Mouse (Mus musculus) intestine, embryonic 16.5 days (tissue): ENCODE results near the gene Cmbl. TPM values are rescaled to one million over a fixed set of nuclear protein-coding genes. Genes with fewer than 3 reads are reported as not detected.
A peak's percentile ranks its signal among the peaks of the same experiment; 100 is the strongest.

Experiments used
- ATAC-seq: fragments of 200-750 bp; cut with Nextera tagmentation; 2 replicates; pipeline ENCODE4 v1.8.0; 2017; ENCODE audit warnings: moderate TSS enrichment, moderate library complexity
- H3K27ac ChIP-seq: fragments of 300-500 bp; sonication (generic); 2 replicates; pipeline ENCODE4 v1.5.1; 2014; ENCODE audit warnings: mild to moderate bottlenecking, low read length
- H3K27me3 ChIP-seq: fragments of 300-500 bp; sonication (generic); replicated peaks from 2 replicates; pipeline ENCODE4 v1.6.1; 2014; ENCODE audit warnings: low read length, control low read depth, mixed read lengths; ENCODE audit not compliant: control insufficient read depth, insufficient read depth
- H3K36me3 ChIP-seq: fragments of 300-500 bp; sonication (generic); 2 replicates; pipeline ENCODE4 v1.6.1; 2014; ENCODE audit warnings: low read length, control low read depth; ENCODE audit not compliant: control insufficient read depth, insufficient read depth
- H3K4me1 ChIP-seq: fragments of 300-500 bp; sonication (generic); 2 replicates; pipeline ENCODE4 v1.6.1; 2014; ENCODE audit warnings: low read length, control low read depth, mixed read lengths; ENCODE audit not compliant: control insufficient read depth, insufficient read depth
- H3K4me2 ChIP-seq: fragments of 300-500 bp; sonication (generic); 2 replicates; pipeline ENCODE4 v1.6.1; 2014; ENCODE audit warnings: low read depth, low read length, control low read depth
- H3K4me3 ChIP-seq: fragments of 300-500 bp; sonication (generic); 2 replicates; pipeline ENCODE4 v1.5.1; 2014; ENCODE audit warnings: mild to moderate bottlenecking, low read length
- H3K9ac ChIP-seq: fragments of 300-500 bp; sonication (generic); 2 replicates; pipeline ENCODE4 v1.6.1; 2014; ENCODE audit warnings: low read depth, low read length
- H3K9me3 ChIP-seq: fragments of 300-500 bp; sonication (generic); 2 replicates; pipeline ENCODE4 v1.6.1; 2016; ENCODE audit warnings: low read length, control low read depth; ENCODE audit not compliant: control insufficient read depth
- WGBS: fragments of 180-500 bp; shearing (Covaris S2); extraction: QIAGEN DNeasy Blood & Tissue Kit; methylation state at CpG from one replicate; pipeline ENCODE4 v1.1.7; 2014; 5-methylcytosine and 5-hydroxymethylcytosine counted together
- polyA plus RNA-seq: library from polyadenylated mRNA; unstranded; fragments of >200 nt; fragmentation: Nextera tagmentation; extraction: Ambion mirVana; gene quantifications from 2 replicates; pipeline ENCODE4 v1.2.1, GENCODE M21; 2015

Gene Cmbl
- polyA plus RNA-seq, 1 experiment from 2014 or later, result 60.9 TPM

- ATAC-seq, result no peak
- Histone ChIP-seq H3K9ac (no peak overlapping the region), H3K4me3 (no peak overlapping the region), H3K4me1 (no peaks in the 10 kb centered on the region), H3K4me2 (no peak overlapping the region), H3K9me3 (no peaks in the 10 kb centered on the region), H3K27ac (no peak overlapping the region), H3K27me3 (no peaks in the 10 kb centered on the region), H3K36me3 (peaks cover 21% of the 10 kb centered on the region)
- 77% methylated on average over 2 of the region's 2 CpGs for WGBS
Observed at GRCm38 (mm10) chr15:31587789-31588188, 22.6 kb downstream of the Cmbl start.

GRCm38 (mm10) chr15:31588989-31589640 lies 23.9 kb downstream of the Cmbl start:
- H3K4me1 ChIP-seq, result no peaks in the 10 kb centered on the region
- 49% methylated on average over 8 of the region's 8 CpGs for WGBS
- no peak overlapping the region for H3K4me3 ChIP-seq
- no peak overlapping the region for H3K4me2 ChIP-seq
- peaks cover 34% of the 10 kb centered on the region for H3K36me3 ChIP-seq
- H3K27ac ChIP-seq, result no peak overlapping the region
- no peak overlapping the region for H3K9ac ChIP-seq
- H3K27me3 ChIP-seq, result no peaks in the 10 kb centered on the region
- no peak for ATAC-seq
- no peaks in the 10 kb centered on the region for H3K9me3 ChIP-seq

- Histone ChIP-seq H3K27me3 (no peaks in the 10 kb centered on the region), H3K4me1 (no peaks in the 10 kb centered on the region), H3K36me3 (peaks cover 44% of the 10 kb centered on the region), H3K9ac (no peak overlapping the region), H3K9me3 (no peaks in the 10 kb centered on the region), H3K27ac (no peak overlapping the region), H3K4me2 (no peak overlapping the region), H3K4me3 (no peak overlapping the region)
- 90% methylated on average over 5 of the region's 5 CpGs for WGBS
- no peak for ATAC-seq
Observed at GRCm38 (mm10) chr15:31590176-31590575, 25.0 kb downstream of the Cmbl start.

- ATAC-seq, result no peak
- H3K4me3 ChIP-seq, result no peak overlapping the region
- H3K36me3 ChIP-seq, result peaks cover 51% of the 10 kb centered on the region
- H3K27ac ChIP-seq, result no peak overlapping the region
- 77% methylated on average over 8 of the region's 8 CpGs for WGBS
- H3K9me3 ChIP-seq, result no peaks in the 10 kb centered on the region
- H3K9ac ChIP-seq, result no peak overlapping the region
- H3K4me2 ChIP-seq, result no peak overlapping the region
- H3K27me3 ChIP-seq, result no peaks in the 10 kb centered on the region
- H3K4me1 ChIP-seq, result no peaks in the 10 kb centered on the region
Observed at GRCm38 (mm10) chr15:31592531-31592930, 27.3 kb downstream of the Cmbl start.

- Histone ChIP-seq H3K27me3 (no peaks in the 10 kb centered on the region), H3K4me2 (no peak overlapping the region), H3K9ac (no peak overlapping the region), H3K4me3 (no peak overlapping the region), H3K36me3 (peaks cover 51% of the 10 kb centered on the region), H3K4me1 (0 out of 2 replicates have a peak, but pooled peaks cover 2% of the 10 kb centered on the region), H3K27ac (no peak overlapping the region), H3K9me3 (no peaks in the 10 kb centered on the region)
- WGBS, result 83% methylated on average over 14 of the region's 14 CpGs
- ATAC-seq, result no peak
Observed at GRCm38 (mm10) chr15:31594260-31594659, 29.1 kb downstream of the Cmbl start.

GRCm38 (mm10) chr15:31595651-31596050 lies 30.5 kb downstream of the Cmbl start:
- Histone ChIP-seq H3K36me3 (peaks cover 45% of the 10 kb centered on the region), H3K9me3 (no peaks in the 10 kb centered on the region), H3K27me3 (no peaks in the 10 kb centered on the region), H3K27ac (no peak overlapping the region), H3K4me1 (peaks cover 11% of the 10 kb centered on the region), H3K4me2 (no peak overlapping the region), H3K9ac (no peak overlapping the region), H3K4me3 (no peak overlapping the region)
- 62% methylated on average over 7 of the region's 7 CpGs for WGBS
- ATAC-seq, result no peak

GRCm38 (mm10) chr15:31599834-31600233 lies 34.6 kb downstream of the Cmbl start:
- no peak overlapping the region for H3K27ac ChIP-seq
- peak overlapping the region; percentile 88 for H3K4me2 ChIP-seq
- peaks cover 10% of the 10 kb centered on the region for H3K36me3 ChIP-seq
- no peaks in the 10 kb centered on the region for H3K27me3 ChIP-seq
- ATAC-seq, result no peak
- H3K9ac ChIP-seq, result no peak overlapping the region
- no peaks in the 10 kb centered on the region for H3K9me3 ChIP-seq
- 60% methylated on average over 4 of the region's 4 CpGs for WGBS
- peak overlapping the region; percentile 85; the same call in 1 of the 2 replicates for H3K4me3 ChIP-seq
- H3K4me1 ChIP-seq, result peaks cover 14% of the 10 kb centered on the region

- Histone ChIP-seq H3K9ac (peak overlapping the region; percentile 94), H3K27me3 (no peaks in the 10 kb centered on the region), H3K27ac (peak overlapping the region; percentile 67), H3K4me2 (peak overlapping the region; percentile 88), H3K9me3 (no peaks in the 10 kb centered on the region), H3K4me1 (peaks cover 14% of the 10 kb centered on the region), H3K4me3 (peak overlapping the region; percentile 85), H3K36me3 (peaks cover 4% of the 10 kb centered on the region; the same call in 1 of the 2 replicates)
- ATAC-seq, result peak; percentile 79
- WGBS, result under 1% methylated on average over 33 of the region's 33 CpGs
Observed at GRCm38 (mm10) chr15:31601279-31601645, 36.1 kb downstream of the Cmbl start.

- peak within 1 kb of the TSS; percentile 88 for H3K4me2 ChIP-seq
- ATAC-seq, result peak; percentile 89
- peaks cover 16% of the 10 kb centered on the region for H3K4me1 ChIP-seq
- under 1% methylated on average over 63 of the region's 63 CpGs for whole genome bisulfite sequencing
- peak within 1 kb of the TSS; percentile 94 for H3K9ac ChIP-seq
- no peaks in the 10 kb centered on the region for H3K27me3 ChIP-seq
- H3K9me3 ChIP-seq, result no peaks in the 10 kb centered on the region
- peaks cover 4% of the 10 kb centered on the region; the same call in 1 of the 2 replicates for H3K36me3 ChIP-seq
- H3K27ac ChIP-seq, result peak within 1 kb of the TSS; percentile 95
- peak within 1 kb of the TSS; percentile 85 for H3K4me3 ChIP-seq
Observed at GRCm38 (mm10) chr15:31601646-31602374, 36.6 kb downstream of the Cmbl start, which contains the start of the genes Cct5 and Fam173b. TSS of gene Cct5 (minus strand) at chr15:31601804. TSS of gene Fam173b (plus strand) at chr15:31601852.
